Mouse (Mus musculus) adrenal gland, adult (tissue): ENCODE results near the gene Tbce.
"Not testable (repeated sequence)": the region's sequence is repeated elsewhere in the genome, so short reads cannot be mapped to it uniquely, and the experiment has no call there.

Experiments used
- DNase-seq, 2 experiments: peaks; one replicate each; pipeline ENCODE4 v3.0.0; 2022 to 2023; ENCODE audit warnings: low spot score in 1 of 2; ENCODE audit not compliant: inconsistent age in 2 of 2

Gene Tbce

GRCm38 (mm10) chr13:13981842-13982241 lies 57.6 kb downstream of the Tbce start:
- not testable (repeated sequence) for DNase-seq

- DNase-seq, result no peak
Measured at GRCm38 (mm10) chr13:13969796-13970195, 69.6 kb downstream of the Tbce start.

DNA sequence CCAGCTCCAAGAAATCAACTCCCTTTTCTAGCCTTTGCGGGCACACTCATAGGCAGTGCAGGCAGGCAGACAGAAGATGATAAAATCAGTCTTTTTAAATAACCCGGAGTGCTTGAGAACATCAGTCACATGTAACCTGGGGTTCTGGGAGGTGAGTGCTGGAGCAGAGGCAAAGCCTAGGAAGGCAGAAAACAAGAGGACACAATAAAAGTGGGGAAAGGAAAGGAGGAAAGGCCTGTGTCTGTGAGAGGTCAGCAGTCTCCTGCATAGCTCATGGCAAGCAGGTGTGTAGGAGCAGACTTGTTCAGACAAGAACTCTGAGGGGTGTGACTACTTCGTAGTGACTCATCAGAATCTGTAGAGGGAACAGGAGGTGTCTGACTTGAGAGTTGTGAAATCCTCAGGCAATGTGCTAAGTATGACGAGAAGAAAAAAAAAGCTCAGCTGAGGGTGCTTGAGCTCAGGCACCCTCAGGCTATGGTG lies 70.8 kb downstream of the Tbce start:
- DNase-seq, result peak in 1 of 2 experiments; percentile 45

- DNase-seq, result no peak
Measured at GRCm38 (mm10) chr13:13966172-13966571, 73.3 kb downstream of the Tbce start.

DNA sequence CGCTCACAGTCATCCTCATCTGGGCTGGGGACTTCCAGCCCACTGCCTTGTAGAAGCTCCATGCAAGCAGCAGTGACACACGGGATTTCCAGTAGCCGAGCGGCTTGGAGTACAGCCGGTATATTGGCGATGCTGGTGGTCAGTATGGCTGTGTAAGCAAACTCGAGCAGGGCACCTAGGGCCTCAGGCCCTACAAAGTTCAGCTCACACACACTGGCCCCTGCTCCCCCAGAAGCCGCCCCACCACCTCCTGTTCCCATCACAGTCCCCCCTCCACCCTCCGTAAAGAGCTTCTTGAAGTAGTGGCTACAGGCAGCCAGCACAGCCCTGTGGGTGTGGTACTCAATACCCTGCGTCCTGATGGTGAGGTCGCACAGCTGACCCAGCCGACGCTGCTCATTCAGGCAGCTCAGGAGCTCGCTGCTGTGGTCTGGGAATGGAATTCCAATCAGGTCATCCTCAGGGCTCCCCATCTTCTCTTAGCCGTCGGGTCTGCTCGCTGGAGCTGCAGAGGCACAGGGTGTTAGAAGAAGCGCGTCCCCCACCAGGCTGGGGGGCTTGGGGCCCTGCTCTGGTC lies 74.0 kb downstream of the Tbce start:
- DNase-seq, result no peak

GRCm38 (mm10) chr13:13961046-13961445 lies 78.4 kb downstream of the Tbce start:
- no peak for DNase-seq

DNA sequence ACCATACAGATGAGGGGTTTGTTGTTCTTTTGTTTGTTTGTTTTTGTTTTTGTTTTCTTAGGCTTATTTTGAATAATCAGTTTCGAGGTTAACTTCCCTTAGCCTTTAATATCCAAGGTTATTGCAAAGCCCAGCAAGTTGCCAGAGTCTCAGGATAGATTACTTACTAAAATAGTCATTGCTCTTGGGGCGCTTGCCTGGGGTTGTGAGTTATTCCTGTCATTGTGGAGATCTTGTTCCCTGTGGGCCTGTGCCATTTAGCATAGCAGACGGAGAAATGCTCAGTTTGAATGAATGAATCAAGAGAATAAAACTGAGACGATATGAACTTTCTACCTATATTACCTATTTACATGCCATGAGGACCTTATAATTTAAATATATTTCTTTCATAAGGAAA lies 79.2 kb downstream of the Tbce start:
- DNase-seq, result no peak

- no peak for DNase-seq
Measured at GRCm38 (mm10) chr13:13956686-13957085, 82.8 kb downstream of the Tbce start.

DNA sequence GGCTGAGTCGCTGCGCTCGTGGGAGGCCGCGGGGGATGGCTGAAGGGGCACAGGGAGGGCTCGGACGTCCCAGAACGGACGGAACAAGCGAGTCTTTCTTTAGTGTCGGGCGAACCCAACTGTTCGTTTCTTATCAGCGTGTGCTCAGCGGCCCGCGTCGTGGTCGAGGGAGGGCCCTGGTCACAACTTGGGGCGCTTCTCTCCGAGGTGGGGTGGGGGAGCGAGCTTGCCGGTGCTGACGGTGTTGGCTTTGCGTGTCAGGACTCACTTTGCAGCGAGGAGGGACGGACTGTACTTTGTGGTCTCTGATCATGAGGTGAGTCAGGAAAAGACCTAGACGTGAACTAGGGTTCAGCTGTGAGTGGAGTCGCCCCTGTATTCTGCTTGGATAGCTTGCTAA lies 84.5 kb downstream of the Tbce start:
- DNase-seq, result peak; percentile 76 to 84

- DNase-seq, result peak; percentile 98
Measured at GRCm38 (mm10) chr13:13953874-13954832, 85.3 kb downstream of the Tbce start, which contains the start of gene B3galnt2. TSS of gene B3galnt2 (plus strand) at chr13:13954469.
